Mouse (Mus musculus): Measurements from ENCODE around the gene E130114P18Rik.

The E130114P18Rik gene

DNA sequence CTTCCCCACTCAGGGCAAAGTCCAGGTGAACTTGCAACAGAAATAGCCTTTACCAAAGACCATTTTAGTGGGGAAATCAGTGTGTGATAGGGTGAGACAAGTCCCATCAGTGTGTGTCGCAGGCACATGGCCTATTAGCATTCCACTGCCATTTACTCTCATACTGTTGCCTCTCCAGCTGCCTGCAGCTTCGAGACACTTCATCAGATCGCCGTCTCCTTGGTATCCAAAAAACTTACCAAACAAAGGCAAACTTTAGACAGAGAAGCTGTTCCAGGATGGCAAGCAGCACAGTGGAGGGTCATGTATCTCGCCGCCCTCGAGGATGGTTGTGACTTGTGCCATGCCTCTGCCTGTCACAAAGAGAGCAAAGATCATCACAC lies 87.5 kb downstream of the E130114P18Rik start:
- no peak for DNase-seq

GRCm38 (mm10) chr4:97689456-97690383 lies 88.2 kb downstream of the E130114P18Rik start:
- DNase-seq, result no peak

DNA sequence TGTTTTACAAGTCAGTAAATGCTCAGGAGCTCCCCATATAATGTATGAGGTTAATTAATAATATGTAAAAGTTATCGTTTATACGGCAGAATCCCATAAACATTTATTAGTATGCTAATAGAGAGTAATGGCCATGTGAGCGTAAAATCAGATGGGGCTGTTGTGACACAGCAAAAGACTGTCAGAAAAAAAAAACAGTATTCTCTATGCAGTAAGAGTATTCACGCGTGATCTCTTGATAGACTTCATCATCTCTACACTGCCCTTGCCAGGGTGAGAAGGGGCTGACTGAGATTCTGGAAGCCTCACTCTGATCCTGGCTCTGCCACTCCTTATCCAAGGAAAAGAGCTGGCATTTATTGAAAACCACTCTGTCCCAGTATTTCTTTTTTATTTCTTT lies 91.9 kb downstream of the E130114P18Rik start:
- DNase-seq, result no peak

GRCm38 (mm10) chr4:97676579-97676937 lies 101.3 kb downstream of the E130114P18Rik start:
- DNase-seq, result peak; percentile 10

DNA sequence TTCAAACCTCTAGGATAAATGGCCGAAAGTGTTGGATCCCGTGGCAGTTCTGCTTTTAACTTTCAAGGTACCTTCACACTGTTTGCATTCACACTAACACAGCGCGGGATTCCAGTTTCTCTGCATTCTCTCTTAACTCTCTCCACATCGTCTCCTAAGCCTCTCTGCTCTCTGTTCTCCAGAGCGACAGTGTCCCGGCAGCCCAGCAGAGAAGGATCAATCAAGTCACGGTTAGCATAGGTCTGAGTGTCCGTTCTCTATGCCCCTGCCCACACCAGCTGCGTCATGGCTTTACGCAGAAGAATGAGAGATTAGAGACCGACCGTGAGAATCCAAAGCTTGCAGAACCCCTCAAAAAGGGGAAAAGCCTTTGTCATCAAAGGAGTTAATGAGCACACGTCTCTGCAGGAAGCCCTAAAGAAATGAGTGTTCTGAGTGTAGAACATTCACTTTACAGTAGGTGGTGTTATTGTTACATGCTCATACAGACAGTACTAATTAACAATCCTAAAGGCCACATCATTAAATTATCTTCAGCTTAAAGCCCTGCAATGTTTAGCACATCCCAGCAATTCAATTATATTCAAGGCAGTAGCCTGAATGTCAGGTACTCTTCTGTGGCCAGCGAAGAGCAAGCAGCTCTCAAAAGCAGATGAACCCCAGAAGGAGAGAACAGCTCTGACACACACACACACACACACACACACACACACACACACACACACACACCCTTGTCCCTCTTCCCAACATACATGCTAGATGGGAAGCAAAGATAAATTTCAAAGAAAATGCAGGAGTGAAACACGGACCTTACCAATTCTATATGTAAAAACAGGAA lies 101.9 kb downstream of the E130114P18Rik start:
- no peak for DNase-seq

GRCm38 (mm10) chr4:97673854-97674510 lies 103.9 kb downstream of the E130114P18Rik start:
- no peak for DNase-seq

- DNase-seq, result no peak
These were observed 105.4 kb downstream of the E130114P18Rik start for GRCm38 (mm10) chr4:97672501-97672900.

DNA sequence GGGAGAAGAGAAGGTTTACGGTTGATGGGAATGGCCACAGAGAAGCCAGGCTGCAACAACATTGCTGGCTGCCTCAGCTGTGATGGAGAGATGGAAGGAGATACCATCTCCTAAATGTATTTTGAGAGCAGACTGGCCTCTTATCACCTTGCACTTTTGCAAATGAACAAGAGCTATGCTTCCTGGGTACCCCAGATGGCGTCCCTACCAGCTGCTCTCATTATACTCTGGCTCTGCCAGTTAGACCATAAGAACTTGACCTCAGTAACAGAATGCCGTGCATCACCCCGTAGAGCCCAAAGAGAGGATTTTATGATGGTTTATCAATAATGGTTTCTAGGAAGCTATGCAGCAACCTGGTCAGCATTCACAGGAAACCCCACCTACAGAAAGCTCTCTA lies 106.0 kb downstream of the E130114P18Rik start:
- no peak for DNase-seq

GRCm38 (mm10) chr4:97670418-97670817 lies 107.5 kb downstream of the E130114P18Rik start:
- DNase-seq, result no peak

GRCm38 (mm10) chr4:97669808-97670207 lies 108.1 kb downstream of the E130114P18Rik start:
- DNase-seq, result no peak

GRCm38 (mm10) chr4:97665428-97665755 lies 112.5 kb downstream of the E130114P18Rik start:
- DNase-seq, result no peak

DNA sequence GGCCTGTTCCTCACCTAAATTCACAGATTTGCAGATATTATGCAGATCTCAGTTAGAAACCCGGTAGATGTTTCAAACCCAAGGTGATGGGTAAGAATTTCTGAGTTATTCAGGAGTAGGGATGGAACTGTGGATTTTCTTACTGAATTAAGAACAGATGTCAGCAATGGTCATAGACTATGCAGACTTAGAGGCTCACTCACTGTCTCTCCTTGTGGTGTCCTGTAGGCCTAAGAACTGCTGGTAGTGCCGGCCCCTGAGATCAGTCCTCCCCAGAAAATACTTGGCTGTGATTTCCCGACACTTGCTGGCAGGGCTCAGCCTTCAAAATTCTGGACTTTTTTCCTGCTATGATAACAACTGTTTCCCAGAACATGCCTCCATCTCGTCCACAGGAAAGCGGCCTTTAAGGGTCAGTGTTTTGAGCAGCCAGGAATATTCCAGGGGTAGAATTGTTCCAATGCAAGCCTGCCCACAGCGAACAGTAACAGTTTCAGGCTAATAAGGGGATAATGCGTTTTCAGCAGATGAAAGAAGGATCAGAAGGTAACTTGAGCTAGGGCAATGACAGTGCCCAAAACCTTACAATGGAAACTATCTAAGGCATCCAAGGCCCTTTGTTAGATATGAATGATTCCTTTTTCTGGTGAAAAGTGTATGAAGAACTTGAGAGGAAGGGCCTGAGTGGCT lies 113.0 kb downstream of the E130114P18Rik start:
- no peak for DNase-seq

DNA sequence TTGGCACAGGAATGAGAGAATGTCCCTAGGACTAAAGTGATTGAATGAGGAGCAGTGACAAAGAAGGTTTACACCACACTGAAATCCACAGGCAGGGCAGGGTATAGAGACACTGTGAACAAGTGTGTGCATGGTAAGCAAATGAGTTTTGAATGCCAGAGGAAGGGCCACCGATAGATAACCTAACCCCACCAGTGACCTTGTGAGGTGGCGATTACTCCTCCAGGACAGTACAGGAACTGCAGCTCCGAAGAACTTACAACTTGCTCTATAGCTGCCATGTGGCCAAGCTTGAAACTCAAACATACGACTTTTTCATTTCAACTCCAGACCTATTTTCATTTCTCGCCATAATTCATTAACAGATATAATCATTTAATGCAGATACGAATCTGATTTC lies 114.0 kb downstream of the E130114P18Rik start:
- DNase-seq, result no peak

DNA sequence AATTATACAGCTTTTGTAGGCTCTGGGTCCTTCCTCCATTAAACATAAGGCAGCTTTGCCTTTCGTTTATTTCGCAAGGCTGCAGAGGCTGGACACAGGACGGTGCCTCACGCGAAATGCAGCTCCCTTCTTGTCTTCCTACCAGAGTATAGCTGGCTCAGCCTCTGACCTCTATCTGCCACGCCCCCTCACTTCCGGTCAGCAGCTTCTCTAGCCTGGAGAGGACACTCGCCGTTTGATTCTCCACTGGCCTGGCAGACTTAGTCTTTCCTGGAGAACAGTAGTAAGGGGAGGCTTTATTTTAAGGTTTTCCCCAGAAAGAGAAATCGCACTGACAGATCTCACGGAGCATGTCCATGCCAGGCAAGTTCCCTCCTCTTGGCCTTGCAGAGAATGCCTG lies 115.0 kb downstream of the E130114P18Rik start:
- DNase-seq, result no peak

DNA sequence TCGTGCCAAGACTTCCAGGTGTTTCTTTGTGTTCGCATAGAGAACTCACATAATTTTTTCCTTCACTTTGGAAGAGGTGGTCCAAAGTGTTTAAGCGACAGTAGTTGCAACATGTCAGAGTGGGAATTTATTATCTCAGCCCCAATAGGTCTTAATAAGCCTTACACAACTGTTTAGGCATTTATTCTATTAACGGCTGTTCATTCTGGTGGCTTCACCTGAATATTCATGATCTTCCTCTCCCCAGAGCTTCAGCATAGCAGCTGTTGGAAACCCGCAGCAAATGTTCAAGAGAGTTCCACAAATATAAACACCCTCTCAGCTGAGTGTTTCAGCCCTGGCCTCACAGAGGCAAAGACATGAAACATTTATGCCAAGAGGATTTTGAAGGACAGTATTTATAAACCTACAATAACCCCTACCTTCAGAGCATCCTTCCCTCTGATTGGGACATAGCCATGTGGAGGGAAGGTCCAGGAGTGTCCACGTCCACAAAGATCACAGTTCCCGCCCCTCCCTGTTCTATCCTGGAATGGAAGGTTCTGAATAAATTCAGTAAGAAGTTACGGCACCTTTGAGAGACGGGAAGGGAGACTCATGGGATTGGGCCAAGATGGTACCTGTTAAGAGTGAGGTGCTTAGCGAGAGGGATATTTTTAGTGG lies 116.1 kb downstream of the E130114P18Rik start:
- no peak for DNase-seq

- no peak for DNase-seq
These were observed 120.3 kb downstream of the E130114P18Rik start for GRCm38 (mm10) chr4:97657586-97657985.

DNA sequence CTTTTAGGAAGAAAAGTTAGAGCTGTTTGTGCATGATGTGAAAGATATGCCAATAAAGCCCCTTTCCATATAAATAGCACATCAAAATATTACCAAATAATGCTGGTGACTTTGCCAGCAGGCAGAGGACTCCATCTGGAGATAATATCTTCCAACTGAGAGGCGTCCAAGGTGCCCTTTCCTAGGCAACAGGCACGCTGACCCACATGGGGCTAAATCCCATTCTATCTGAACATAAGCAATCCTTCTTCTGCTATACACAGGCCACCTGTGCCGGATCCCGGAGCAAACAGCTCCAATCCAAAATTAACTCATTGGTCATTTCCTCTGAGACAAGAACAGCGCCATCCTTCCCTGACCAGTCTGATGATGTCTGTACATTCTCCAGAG lies 128.3 kb downstream of the E130114P18Rik start:
- no peak for DNase-seq

- peak; percentile 85 for DNase-seq
These were observed 128.9 kb downstream of the E130114P18Rik start for GRCm38 (mm10) chr4:97648825-97649625.

DNA sequence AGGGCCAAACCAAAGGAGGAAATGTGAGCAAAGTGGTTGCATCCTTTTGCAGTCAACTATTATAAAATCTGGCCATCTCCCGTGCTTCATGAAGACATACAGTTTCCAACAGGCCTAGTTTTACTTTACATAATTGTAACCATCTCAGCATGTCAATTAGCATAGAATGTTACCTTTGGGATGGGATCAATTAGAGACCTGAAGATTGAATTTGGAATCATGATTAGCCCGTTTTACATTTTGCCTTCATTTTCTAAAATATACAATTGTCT lies 129.5 kb downstream of the E130114P18Rik start:
- DNase-seq, result no peak

- no peak for DNase-seq
These were observed 130.0 kb downstream of the E130114P18Rik start for GRCm38 (mm10) chr4:97647700-97648435.

- no peak for DNase-seq
These were observed 130.6 kb downstream of the E130114P18Rik start for GRCm38 (mm10) chr4:97647236-97647635.
